Mouse (Mus musculus) intestine, embryonic 16.5 days (tissue): ENCODE measurements around the gene Neurl4. TPM values are rescaled to one million over a fixed set of nuclear protein-coding genes. Genes with fewer than 3 reads are reported as not detected.

Source experiments
- ATAC-seq: fragments of 200-750 bp; cut with Nextera tagmentation; 2 replicates; pipeline ENCODE4 v1.8.0; 2017; ENCODE audit warnings: moderate TSS enrichment, moderate library complexity
- H3K27ac ChIP-seq: fragments of 300-500 bp; sonication (generic); 2 replicates; pipeline ENCODE4 v1.5.1; 2014; ENCODE audit warnings: mild to moderate bottlenecking, low read length
- H3K27me3 ChIP-seq: fragments of 300-500 bp; sonication (generic); replicated peaks from 2 replicates; pipeline ENCODE4 v1.6.1; 2014; ENCODE audit warnings: low read length, control low read depth, mixed read lengths; ENCODE audit not compliant: control insufficient read depth, insufficient read depth
- H3K36me3 ChIP-seq: fragments of 300-500 bp; sonication (generic); 2 replicates; pipeline ENCODE4 v1.6.1; 2014; ENCODE audit warnings: low read length, control low read depth; ENCODE audit not compliant: control insufficient read depth, insufficient read depth
- H3K4me1 ChIP-seq: fragments of 300-500 bp; sonication (generic); 2 replicates; pipeline ENCODE4 v1.6.1; 2014; ENCODE audit warnings: low read length, control low read depth, mixed read lengths; ENCODE audit not compliant: control insufficient read depth, insufficient read depth
- H3K4me2 ChIP-seq: fragments of 300-500 bp; sonication (generic); 2 replicates; pipeline ENCODE4 v1.6.1; 2014; ENCODE audit warnings: low read depth, low read length, control low read depth
- H3K4me3 ChIP-seq: fragments of 300-500 bp; sonication (generic); 2 replicates; pipeline ENCODE4 v1.5.1; 2014; ENCODE audit warnings: mild to moderate bottlenecking, low read length
- H3K9ac ChIP-seq: fragments of 300-500 bp; sonication (generic); 2 replicates; pipeline ENCODE4 v1.6.1; 2014; ENCODE audit warnings: low read depth, low read length
- H3K9me3 ChIP-seq: fragments of 300-500 bp; sonication (generic); 2 replicates; pipeline ENCODE4 v1.6.1; 2016; ENCODE audit warnings: low read length, control low read depth; ENCODE audit not compliant: control insufficient read depth
- WGBS: fragments of 180-500 bp; shearing (Covaris S2); extraction: QIAGEN DNeasy Blood & Tissue Kit; methylation state at CpG from one replicate; pipeline ENCODE4 v1.1.7; 2014; 5-methylcytosine and 5-hydroxymethylcytosine counted together
- polyA plus RNA-seq: library from polyadenylated mRNA; unstranded; fragments of >200 nt; fragmentation: Nextera tagmentation; extraction: Ambion mirVana; gene quantifications from 2 replicates; pipeline ENCODE4 v1.2.1, GENCODE M21; 2015

Neurl4 gene
- polyA plus RNA-seq, 1 experiment from 2014 or later: 7.1 TPM

GRCm38 (mm10) chr11:69908645-69909044 lies 7.8 kb downstream of the Neurl4 start:
- Histone ChIP-seq H3K4me2 (no peak overlapping the region), H3K4me1 (peaks cover 5% of the 10 kb centered on the region; the same call in 1 of the 2 replicates), H3K9ac (no peak overlapping the region), H3K27me3 (no peaks in the 10 kb centered on the region), H3K4me3 (no peak overlapping the region), H3K36me3 (peaks cover 69% of the 10 kb centered on the region), H3K27ac (no peak overlapping the region), H3K9me3 (no peaks in the 10 kb centered on the region)
- no peak for ATAC-seq
- WGBS: 93% methylated on average over 11 of the region's 11 CpGs

GRCm38 (mm10) chr11:69909174-69909573 lies 8.3 kb downstream of the Neurl4 start:
- Histone ChIP-seq H3K9me3 (no peaks in the 10 kb centered on the region), H3K4me2 (no peak overlapping the region), H3K9ac (no peak overlapping the region), H3K27me3 (no peaks in the 10 kb centered on the region), H3K36me3 (peaks cover 64% of the 10 kb centered on the region), H3K4me1 (peaks cover 5% of the 10 kb centered on the region; the same call in 1 of the 2 replicates), H3K4me3 (no peak overlapping the region), H3K27ac (no peak overlapping the region)
- ATAC-seq: no peak
- whole genome bisulfite sequencing: 87% methylated on average over 5 of the region's 5 CpGs

DNA sequence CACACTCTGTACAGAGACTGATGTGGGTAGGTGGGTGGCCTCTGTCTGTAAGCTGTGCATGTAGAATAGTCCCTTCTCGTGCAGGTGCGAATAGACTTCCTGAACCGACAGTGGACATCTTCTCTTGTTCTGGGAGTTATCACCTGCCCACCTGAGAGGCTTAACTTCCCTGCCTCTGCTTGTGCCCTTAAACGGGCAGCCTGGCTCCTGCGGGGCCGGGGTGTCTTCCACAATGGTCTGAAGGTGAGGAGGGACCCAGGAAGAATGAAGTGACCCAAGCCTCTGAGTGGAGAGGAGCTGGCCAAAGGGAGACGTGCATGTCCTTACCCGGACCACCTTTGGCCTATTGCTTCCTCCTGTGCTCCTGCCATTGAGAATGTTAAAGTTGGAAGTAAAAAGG lies 9.3 kb downstream of the Neurl4 start:
- Histone ChIP-seq H3K4me2 (no peak overlapping the region), H3K36me3 (peaks cover 59% of the 10 kb centered on the region), H3K4me1 (peaks cover 12% of the 10 kb centered on the region; the same call in 1 of the 2 replicates), H3K27ac (no peak overlapping the region), H3K4me3 (no peak overlapping the region), H3K9ac (no peak overlapping the region), H3K27me3 (no peaks in the 10 kb centered on the region), H3K9me3 (no peaks in the 10 kb centered on the region)
- 94% methylated on average over 8 of the region's 8 CpGs for WGBS
- no peak for ATAC-seq

GRCm38 (mm10) chr11:69910781-69911560 lies 10.1 kb downstream of the Neurl4 start:
- Histone ChIP-seq H3K9ac (no peak overlapping the region), H3K36me3 (peaks cover 56% of the 10 kb centered on the region), H3K4me2 (no peak overlapping the region), H3K27ac (no peak overlapping the region), H3K27me3 (no peaks in the 10 kb centered on the region), H3K9me3 (no peaks in the 10 kb centered on the region), H3K4me1 (peaks cover 16% of the 10 kb centered on the region), H3K4me3 (no peak overlapping the region)
- 90% methylated on average over 17 of the region's 17 CpGs for WGBS
- ATAC-seq: no peak

DNA sequence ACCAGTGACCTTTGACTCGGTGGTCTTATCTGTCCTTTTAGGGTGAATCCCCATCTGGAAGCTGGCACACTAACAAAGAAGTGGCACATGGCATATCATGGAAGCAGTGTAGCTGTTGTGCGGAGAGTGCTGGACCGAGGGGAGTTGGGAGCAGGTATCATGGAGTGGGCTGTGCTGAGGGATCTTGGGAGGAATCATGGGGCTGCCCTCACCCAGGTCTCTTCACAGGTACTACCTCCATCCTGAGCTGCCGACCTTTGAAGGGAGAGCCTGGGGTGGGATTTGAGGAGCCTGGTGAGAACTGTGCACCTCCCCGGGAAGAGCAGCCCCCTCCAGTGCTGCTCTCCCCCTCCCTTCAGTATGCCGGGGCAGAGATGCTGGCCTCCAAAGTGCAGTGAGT lies 10.8 kb downstream of the Neurl4 start:
- no peak overlapping the region for H3K4me2 ChIP-seq
- 89% methylated on average over 6 of the region's 6 CpGs for WGBS
- H3K4me1 ChIP-seq: peaks cover 18% of the 10 kb centered on the region

GRCm38 (mm10) chr11:69912716-69913530 lies 12.1 kb downstream of the Neurl4 start:
- H3K4me3 ChIP-seq: peak overlapping the region; percentile 79
- peak overlapping the region; percentile 91 for H3K9ac ChIP-seq
- H3K9me3 ChIP-seq: no peaks in the 10 kb centered on the region
- peaks cover 22% of the 10 kb centered on the region for H3K4me1 ChIP-seq
- H3K4me2 ChIP-seq: peak overlapping the region; percentile 94
- peaks cover 51% of the 10 kb centered on the region for H3K36me3 ChIP-seq
- 73% methylated on average over 15 of the region's 15 CpGs for WGBS
- ATAC-seq: no peak
- no peaks in the 10 kb centered on the region for H3K27me3 ChIP-seq
- H3K27ac ChIP-seq: no peak overlapping the region

More for the DNA sequence above, 10.8 kb downstream of the Neurl4 start:
- Histone ChIP-seq H3K27me3 (no peaks in the 10 kb centered on the region), H3K27ac (no peak overlapping the region), H3K4me3 (no peak overlapping the region), H3K9me3 (no peaks in the 10 kb centered on the region), H3K36me3 (peaks cover 55% of the 10 kb centered on the region), H3K9ac (no peak overlapping the region)
- no peak for ATAC-seq

DNA sequence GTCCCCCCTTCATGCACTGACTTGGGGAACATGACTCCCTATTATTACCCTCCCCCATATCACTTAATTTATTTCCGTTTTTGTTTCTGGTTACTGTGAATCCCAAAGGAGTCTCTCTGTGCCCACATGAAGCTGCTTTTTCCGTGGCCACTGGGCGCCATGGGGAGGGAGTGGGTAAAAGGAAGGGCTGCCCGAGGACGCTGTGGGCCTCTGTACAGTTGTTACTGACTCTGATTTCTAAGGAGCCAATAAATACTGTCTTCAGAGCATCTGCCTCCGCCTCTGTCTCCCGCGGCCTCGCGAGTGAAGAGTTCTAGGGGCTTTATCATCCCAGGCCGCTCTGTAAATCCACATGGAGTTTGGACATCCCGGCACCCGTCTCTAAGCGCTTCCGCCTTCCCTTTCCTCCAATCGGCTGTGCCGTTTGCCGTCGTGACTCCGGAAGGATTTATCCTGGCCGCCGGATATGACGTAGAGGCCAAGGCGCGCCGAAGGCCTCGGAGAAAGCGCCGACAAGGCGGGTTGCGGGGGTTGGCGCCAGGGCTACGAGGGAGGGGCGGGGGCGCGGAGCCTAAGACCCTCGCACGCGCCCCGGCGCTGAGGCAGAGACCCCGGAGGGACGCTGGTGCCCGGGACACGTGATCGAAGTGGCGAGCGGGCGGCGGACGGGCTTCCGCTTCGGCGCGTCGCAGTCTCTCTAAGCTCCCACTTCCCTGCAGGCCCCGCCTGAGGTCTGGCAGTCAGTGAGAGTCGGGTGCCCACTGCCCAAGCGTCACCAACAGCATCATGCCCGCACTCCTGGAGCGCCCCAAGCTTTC lies 12.9 kb downstream of the Neurl4 start, which contains the start of gene Gps2:
Gene Gps2 (plus strand): TSS at position 335 of the 818 bp plus-strand sequence.
- H3K4me1 ChIP-seq: peaks cover 24% of the 10 kb centered on the region
- peak within 1 kb of the TSS; percentile 84 for H3K27ac ChIP-seq
- peak within 1 kb of the TSS; percentile 91 for H3K9ac ChIP-seq
- ATAC-seq: peak; percentile 88
- H3K9me3 ChIP-seq: no peaks in the 10 kb centered on the region
- H3K4me2 ChIP-seq: peak within 1 kb of the TSS; percentile 94
- H3K27me3 ChIP-seq: no peaks in the 10 kb centered on the region
- peaks cover 44% of the 10 kb centered on the region for H3K36me3 ChIP-seq
- H3K4me3 ChIP-seq: peak within 1 kb of the TSS; percentile 79
- 2% methylated on average over 61 of the region's 61 CpGs for WGBS

GRCm38 (mm10) chr11:69914372-69914764 lies 13.5 kb downstream of the Neurl4 start:
- Histone ChIP-seq H3K9ac (peak overlapping the region; percentile 91), H3K9me3 (no peaks in the 10 kb centered on the region), H3K4me3 (peak overlapping the region; percentile 79), H3K4me2 (peak overlapping the region; percentile 94), H3K4me1 (peaks cover 30% of the 10 kb centered on the region), H3K27ac (peak overlapping the region; percentile 84), H3K27me3 (no peaks in the 10 kb centered on the region), H3K36me3 (peaks cover 40% of the 10 kb centered on the region)
- no peak; the same call in 1 of the 2 replicates for ATAC-seq
- WGBS: under 1% methylated on average over 17 of the region's 17 CpGs
